Mouse (Mus musculus): ENCODE results near the gene Nek6.

DNA sequence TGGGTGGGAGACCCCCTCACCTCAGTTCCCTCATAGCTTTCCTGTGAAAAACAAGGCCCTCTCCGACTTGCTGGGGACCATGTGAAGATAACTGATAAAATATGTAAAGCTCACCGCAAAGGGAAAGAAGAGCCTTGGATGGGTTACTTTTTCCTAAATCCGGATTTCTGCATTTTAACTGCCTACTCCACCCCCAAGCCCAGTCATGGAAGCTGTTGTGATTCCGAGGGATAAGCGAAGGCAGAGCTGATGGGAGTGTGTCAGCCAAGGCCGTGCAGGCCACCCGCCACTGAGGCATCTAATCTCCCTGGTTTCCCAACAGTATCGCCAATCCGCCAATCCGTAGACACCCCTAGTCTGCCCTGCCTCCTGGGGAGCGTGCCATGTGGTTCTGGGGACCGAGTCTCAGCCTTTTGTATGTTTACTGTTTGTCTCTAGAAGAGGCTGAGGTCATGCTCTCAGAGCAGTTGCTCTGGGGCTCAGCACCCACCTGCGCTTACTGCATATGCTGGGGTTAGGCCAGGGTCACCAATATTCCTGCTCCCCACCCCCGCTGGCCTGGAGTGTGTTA, 18.2 kb downstream of the Nek6 start:
- TF ChIP-seq CTCF (IDR thresholded peaks at IDR 0.05; ENCODE audit: low read depth) (no peak), EP300 (optimal IDR thresholded peaks at IDR 0.05) (no peak)

Data from stomach, postnatal 0 days (tissue).